Mouse (Mus musculus): ENCODE results near the gene Ergic1. TPM values are rescaled to one million over a fixed set of nuclear protein-coding genes. Genes with fewer than 3 reads are reported as not detected.

Gene Ergic1
- total and polyA plus RNA-seq, 2 experiments from 2014 or later = 50.8 to 152 TPM

GRCm38 (mm10) chr17:26594958-26595357 lies 33.7 kb downstream of the Ergic1 start:
- WGBS = 15% methylated on average over 7 of the region's 7 CpGs
- Histone ChIP-seq H3K9ac (replicated peaks; ENCODE audit: low read depth, low read length) (peak overlapping the region; percentile 31), H3K4me2 (ENCODE audit: low read depth, low read length) (no peak overlapping the region), H3K27ac (ENCODE audit: low read depth) (peak overlapping the region; percentile 99), H3K9me3 (replicated peaks; ENCODE audit: control insufficient read depth, low read length) (no peaks in the 10 kb centered on the region), H3K4me1 (ENCODE audit: control insufficient read depth, insufficient read depth) (peaks cover 43% of the 10 kb centered on the region), H3K27me3 (ENCODE audit: control insufficient read depth, insufficient read depth, low read length) (no peaks in the 10 kb centered on the region), H3K4me3 (ENCODE audit: low read depth, low read length) (no peak overlapping the region), H3K36me3 (replicated peaks; ENCODE audit: control insufficient read depth, insufficient read depth, low read length) (no peaks in the 10 kb centered on the region)
- ATAC-seq (ENCODE audit: insufficient read depth, low read depth) = no peak
- TF ChIP-seq EP300 (IDR thresholded peaks at IDR 0.05; ENCODE audit: low read depth) (no peak), CTCF (IDR thresholded peaks at IDR 0.05; ENCODE audit: low read depth) (no peak)
- DNase-seq (ENCODE audit: low spot score) = no peak

GRCm38 (mm10) chr17:26595448-26596167 lies 34.3 kb downstream of the Ergic1 start:
- Histone ChIP-seq H3K4me2 (ENCODE audit: low read depth, low read length) (no peak overlapping the region), H3K27me3 (ENCODE audit: control insufficient read depth, insufficient read depth, low read length) (no peaks in the 10 kb centered on the region), H3K9ac (replicated peaks; ENCODE audit: low read depth, low read length) (peak overlapping the region; percentile 31), H3K9me3 (replicated peaks; ENCODE audit: control insufficient read depth, low read length) (no peaks in the 10 kb centered on the region), H3K4me1 (ENCODE audit: control insufficient read depth, insufficient read depth) (peaks cover 46% of the 10 kb centered on the region), H3K27ac (ENCODE audit: low read depth) (peak overlapping the region; percentile 99), H3K36me3 (replicated peaks; ENCODE audit: control insufficient read depth, insufficient read depth, low read length) (no peaks in the 10 kb centered on the region), H3K4me3 (ENCODE audit: low read depth, low read length) (no peak overlapping the region)
- ATAC-seq (ENCODE audit: insufficient read depth, low read depth) (no peak), DNase-seq (ENCODE audit: low spot score) (peak; percentile 65)
- WGBS = 7% methylated on average over 7 of the region's 7 CpGs
- TF ChIP-seq CTCF (IDR thresholded peaks at IDR 0.05; ENCODE audit: low read depth) (no peak), EP300 (IDR thresholded peaks at IDR 0.05; ENCODE audit: low read depth) (peak; percentile 32; the same call in 1 of the 2 replicates)

GRCm38 (mm10) chr17:26596168-26596658 lies 34.9 kb downstream of the Ergic1 start:
- 12% methylated on average over 7 of the region's 7 CpGs for WGBS
- Histone ChIP-seq H3K36me3 (replicated peaks; ENCODE audit: control insufficient read depth, insufficient read depth, low read length) (no peaks in the 10 kb centered on the region), H3K4me1 (ENCODE audit: control insufficient read depth, insufficient read depth) (peaks cover 51% of the 10 kb centered on the region), H3K4me3 (ENCODE audit: low read depth, low read length) (no peak overlapping the region), H3K4me2 (ENCODE audit: low read depth, low read length) (peak overlapping the region; percentile 49), H3K27me3 (ENCODE audit: control insufficient read depth, insufficient read depth, low read length) (no peaks in the 10 kb centered on the region), H3K9ac (replicated peaks; ENCODE audit: low read depth, low read length) (peak overlapping the region; percentile 54), H3K9me3 (replicated peaks; ENCODE audit: control insufficient read depth, low read length) (no peaks in the 10 kb centered on the region), H3K27ac (ENCODE audit: low read depth) (peak overlapping the region; percentile 99)
- ATAC-seq (ENCODE audit: insufficient read depth, low read depth) (peak; percentile 88), DNase-seq (ENCODE audit: low spot score) (peak; percentile 97)
- TF ChIP-seq CTCF (IDR thresholded peaks at IDR 0.05; ENCODE audit: low read depth) (no peak), EP300 (IDR thresholded peaks at IDR 0.05; ENCODE audit: low read depth) (peak; percentile 76; the same call in 1 of the 2 replicates)

GRCm38 (mm10) chr17:26596856-26597481 lies 35.7 kb downstream of the Ergic1 start:
- H3K9ac ChIP-seq (replicated peaks; ENCODE audit: low read depth, low read length) = peak overlapping the region; percentile 54
- WGBS = 47% methylated on average over 6 of the region's 6 CpGs
- H3K4me2 ChIP-seq (ENCODE audit: low read depth, low read length) = peak overlapping the region; percentile 49
- H3K36me3 ChIP-seq (replicated peaks; ENCODE audit: control insufficient read depth, insufficient read depth, low read length) = no peaks in the 10 kb centered on the region
- H3K4me1 ChIP-seq (ENCODE audit: control insufficient read depth, insufficient read depth) = peaks cover 53% of the 10 kb centered on the region
- TF ChIP-seq CTCF (IDR thresholded peaks at IDR 0.05; ENCODE audit: low read depth) = peak; percentile 55
- TF ChIP-seq EP300 (IDR thresholded peaks at IDR 0.05; ENCODE audit: low read depth) = no peak
- H3K27me3 ChIP-seq (ENCODE audit: control insufficient read depth, insufficient read depth, low read length) = no peaks in the 10 kb centered on the region
- no peaks in the 10 kb centered on the region for H3K9me3 ChIP-seq (replicated peaks; ENCODE audit: control insufficient read depth, low read length)
- H3K27ac ChIP-seq (ENCODE audit: low read depth) = peak overlapping the region; percentile 99
- DNase-seq (ENCODE audit: low spot score) (no peak), ATAC-seq (ENCODE audit: insufficient read depth, low read depth) (0 out of 2 replicates have a peak, but pooled peaks have one; percentile 30)
- no peak overlapping the region for H3K4me3 ChIP-seq (ENCODE audit: low read depth, low read length)

GRCm38 (mm10) chr17:26598845-26599244 lies 37.6 kb downstream of the Ergic1 start:
- Histone ChIP-seq H3K9me3 (replicated peaks; ENCODE audit: control insufficient read depth, low read length) (no peaks in the 10 kb centered on the region), H3K4me1 (ENCODE audit: control insufficient read depth, insufficient read depth) (peaks cover 61% of the 10 kb centered on the region), H3K4me2 (ENCODE audit: low read depth, low read length) (no peak overlapping the region), H3K36me3 (replicated peaks; ENCODE audit: control insufficient read depth, insufficient read depth, low read length) (no peaks in the 10 kb centered on the region), H3K27ac (ENCODE audit: low read depth) (no peak overlapping the region), H3K9ac (replicated peaks; ENCODE audit: low read depth, low read length) (no peak overlapping the region), H3K27me3 (ENCODE audit: control insufficient read depth, insufficient read depth, low read length) (no peaks in the 10 kb centered on the region), H3K4me3 (ENCODE audit: low read depth, low read length) (no peak overlapping the region)
- no peak for DNase-seq (ENCODE audit: low spot score)
- TF ChIP-seq EP300 (IDR thresholded peaks at IDR 0.05; ENCODE audit: low read depth) (no peak), CTCF (IDR thresholded peaks at IDR 0.05; ENCODE audit: low read depth) (no peak)
- no peak for ATAC-seq (ENCODE audit: insufficient read depth, low read depth)
- WGBS = 93% methylated on average over 5 of the region's 5 CpGs
